Mouse (Mus musculus) ES-Bruce4 (cell line): ENCODE results near the gene BC029722.

ENCODE experiments used
- CTCF ChIP-seq: IDR thresholded peaks from one replicate; pipeline ENCODE4 v1.8.1; 2011; ENCODE audit warnings: low read depth, low read length
- EP300 ChIP-seq: IDR thresholded peaks from 2 replicates; pipeline ENCODE4 v1.6.1; 2011; ENCODE audit warnings: low read depth, low read length; ENCODE audit not compliant: insufficient read depth

DNA sequence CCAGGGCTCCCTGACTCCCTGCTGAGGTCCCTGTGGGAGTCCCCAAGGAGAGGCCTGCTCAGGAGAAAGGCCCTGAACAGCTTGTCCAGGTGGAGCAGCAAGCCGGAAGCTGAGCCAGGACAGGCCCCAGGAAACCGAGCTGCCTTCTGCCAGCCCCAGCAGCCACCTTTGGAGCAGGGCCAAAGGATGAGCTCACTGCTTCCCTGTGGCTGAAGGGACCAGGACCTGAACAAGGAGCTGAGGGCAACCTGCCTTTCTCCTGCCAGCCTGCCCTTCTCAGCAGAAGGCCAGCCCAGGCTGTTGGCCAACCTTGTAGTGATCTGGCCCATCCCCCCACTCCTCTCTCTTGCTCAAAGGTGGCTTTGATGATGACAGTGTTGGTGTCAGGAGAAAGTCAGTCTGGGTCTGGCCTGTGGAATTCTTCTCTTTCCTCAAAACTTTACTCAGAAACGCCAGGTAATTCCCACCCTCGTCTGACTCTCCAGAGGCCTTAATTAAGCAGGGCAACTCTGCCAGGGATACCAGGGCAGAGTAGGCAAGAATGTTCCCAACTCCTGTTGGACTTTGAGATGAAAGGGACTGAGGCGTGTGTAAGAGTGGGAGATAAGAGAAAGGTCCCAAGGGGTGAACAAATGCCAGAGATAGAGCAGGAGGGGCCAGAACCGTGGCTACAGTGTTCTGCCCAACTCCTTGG, 13.8 kb downstream of the BC029722 start:
- no peak for TF ChIP-seq CTCF
- TF ChIP-seq EP300: no peak
